13 mouse cellular contexts compared by ENCODE assay signal in the genomic region with DNA sequence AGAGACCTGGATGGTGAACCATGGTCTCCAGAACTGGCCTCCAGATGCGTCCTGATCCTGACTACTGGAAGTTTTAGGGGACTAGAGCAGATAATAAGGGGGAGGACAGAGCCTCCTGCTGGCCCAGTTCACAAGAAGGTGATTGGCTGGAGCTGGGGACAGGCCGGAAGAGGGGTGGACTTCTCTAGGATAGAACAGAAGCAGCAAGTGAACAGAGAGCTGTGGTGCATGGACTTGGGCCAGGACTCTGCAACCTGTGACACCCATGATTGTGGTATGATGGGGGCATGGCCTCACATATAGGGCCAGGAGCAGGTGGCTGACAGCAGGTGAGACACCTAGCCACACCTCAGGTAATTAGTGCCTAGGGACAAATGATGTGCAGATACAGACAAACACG. TPM values are rescaled to one million over a fixed set of nuclear protein-coding genes. Genes with fewer than 3 reads are reported as not detected.
A peak's percentile ranks its signal among the peaks of the same experiment; 100 is the strongest.
DNase-seq lines count a peak whose midpoint lies in the region; ATAC-seq and TF ChIP-seq lines count a peak whose summit lies in the region.
"Had no signal": no experiment of that assay in that cellular context is flagged by ENCODE, and none has a peak within 500 bp of the region (broad histone marks: within the 10 kb centered on the region; RNA-seq: fewer than 3 reads in every experiment).

No protein-coding gene starts in this region.

- no peak overlapping the region for H3K4me3 ChIP-seq in liver, embryonic 14.5 days (ENCODE audit: insufficient read depth in 1 of 2, low read depth in 2 of 2, low read length in 2 of 2)
- no peak overlapping the region for H3K4me3 ChIP-seq in neural tube, embryonic 15.5 days (replicated peaks)
- H3K4me3 ChIP-seq: forebrain, embryonic 15.5 days; heart, adult 2 months; neural tube, embryonic 12.5 days had no signal

- no peaks in the 10 kb centered on the region for H3K9me3 ChIP-seq in liver, embryonic 14.5 days (ENCODE audit: control insufficient read depth, low read length)
- no peaks in the 10 kb centered on the region for H3K9me3 ChIP-seq in neural tube, embryonic 15.5 days (replicated peaks)
- H3K9me3 ChIP-seq: forebrain, embryonic 15.5 days; neural tube, embryonic 12.5 days had no signal

- no peaks in the 10 kb centered on the region for H3K36me3 ChIP-seq in liver, embryonic 14.5 days (replicated peaks; ENCODE audit: control insufficient read depth, insufficient read depth, low read depth)
- H3K36me3 ChIP-seq in neural tube, embryonic 15.5 days = no peaks in the 10 kb centered on the region
- H3K36me3 ChIP-seq: forebrain, embryonic 15.5 days; neural tube, embryonic 12.5 days had no signal

- peaks cover 13 to 18% of the 10 kb centered on the region in 2 experiments for H3K4me1 ChIP-seq in liver, embryonic 14.5 days (replicated peaks; ENCODE audit: control insufficient read depth in 2 of 2, insufficient read depth in 2 of 2, low read length in 1 of 2)
- peaks cover 85% of the 10 kb centered on the region for H3K4me1 ChIP-seq in neural tube, embryonic 15.5 days

- DNase-seq in adrenal gland, postnatal 14 days = peak; percentile 49
- no peak for DNase-seq in adrenal gland, adult 8-10 months
- peak; percentile 31 for DNase-seq in brain, adult 2 months (ENCODE audit: low read depth, low spot score)
- no peak for DNase-seq in liver, embryonic 14.5 days (ENCODE audit: low read depth in 3 of 3, low spot score in 3 of 3)
- no peak for DNase-seq in spleen, postnatal 36 days (ENCODE audit: low spot score in 2 of 2)
- no peak for DNase-seq in ovary, postnatal 36 days (ENCODE audit: low spot score)
- DNase-seq: heart, adult 2 months; kidney, adult 2 months; spleen, adult 18-20 months had no signal

- H3K4me2 ChIP-seq in liver, embryonic 14.5 days (ENCODE audit: low read depth) = peak overlapping the region; percentile 29
- H3K4me2 ChIP-seq in neural tube, embryonic 15.5 days = no peak overlapping the region
- H3K4me2 ChIP-seq: forebrain, embryonic 15.5 days; neural tube, embryonic 12.5 days had no signal

- ATAC-seq in liver, embryonic 14.5 days (ENCODE audit: insufficient read depth) = no peak
- ATAC-seq in neural tube, embryonic 15.5 days (ENCODE audit: low FRiP score) = no peak
- no peak for ATAC-seq in erythroblast, adult 5-6 weeks (replicated peaks; ENCODE audit: low FRiP score, poor library complexity, severe bottlenecking)
- ATAC-seq: forebrain, embryonic 15.5 days had no signal

- TF ChIP-seq EP300 in liver, embryonic 14.5 days (IDR thresholded peaks at IDR 0.05; ENCODE audit: low read depth) = no peak

- no peak; the same call in 1 of the 2 replicates for TF ChIP-seq CTCF in liver, embryonic 14.5 days (IDR thresholded peaks at IDR 0.05; ENCODE audit: low read depth)

- WGBS in liver, embryonic 14.5 days (ENCODE audit: insufficient replicate concordance) = 53% methylated on average over 3 of the region's 3 CpGs
- WGBS in neural tube, embryonic 15.5 days = 53% methylated on average over 3 of the region's 3 CpGs

- H3K9ac ChIP-seq in liver, embryonic 14.5 days (replicated peaks) = no peak overlapping the region
- H3K9ac ChIP-seq in neural tube, embryonic 15.5 days (replicated peaks) = no peak overlapping the region
- H3K9ac ChIP-seq: forebrain, embryonic 15.5 days; neural tube, embryonic 12.5 days had no signal

- H3K27ac ChIP-seq in liver, embryonic 14.5 days = no peak overlapping the region; the same call in 1 of the 2 replicates
- H3K27ac ChIP-seq in neural tube, embryonic 15.5 days (replicated peaks) = peak overlapping the region; percentile 72
- H3K27ac ChIP-seq: heart, adult 2 months; neural tube, embryonic 12.5 days had no signal

- H3K27me3 ChIP-seq in liver, embryonic 14.5 days (ENCODE audit: control insufficient read depth, insufficient read depth, low read length) = no peaks in the 10 kb centered on the region
- H3K27me3 ChIP-seq in neural tube, embryonic 15.5 days (replicated peaks) = no peaks in the 10 kb centered on the region
- H3K27me3 ChIP-seq: forebrain, embryonic 15.5 days; neural tube, embryonic 12.5 days had no signal

RNA-seq across cellular contexts. Expression of a gene that starts 17.0 kb away (rescaled TPM):
- 39.4 and 43.0 TPM in 2 replicates for total RNA-seq in adrenal gland, postnatal 14 days (2021)
- total RNA-seq in adrenal gland, adult 8-10 months (2022) = 10 to 100 TPM; 42.0 to 53.5 (median 49.6) TPM
- polyA plus RNA-seq in liver, embryonic 14.5 days (2012; rRNA removed) = 3.9 and 5.0 TPM in 2 replicates
- 2.3 and 2.4 TPM in 2 replicates for polyA plus RNA-seq in liver, embryonic 14.5 days (2014; fragmentation: Nextera tagmentation; extraction: Ambion mirVana)
- 6.3 and 6.6 TPM in 2 replicates for polyA plus RNA-seq in neural tube, embryonic 15.5 days (2015; fragmentation: Nextera tagmentation; extraction: Ambion mirVana)
- total RNA-seq in erythroblast, adult 5-6 weeks (2015; ENCODE audit: low replicate concordance) = 9.4 and 10.2 TPM in 2 replicates
- total RNA-seq in erythroblast, adult 5-6 weeks (2017; ENCODE audit: low replicate concordance) = 3.9 and 5.6 TPM in 2 replicates

Comparison
In these comparisons a context has a peak if more than half of its experiments do, and no peak if none do; other contexts are left out.
1. DNase-seq: peak in adrenal gland, postnatal 14 days (single experiment) and brain, adult 2 months (single experiment); none in adrenal gland, adult 8-10 months (single experiment), liver, embryonic 14.5 days (0 of 3), spleen, postnatal 36 days (0 of 2) and ovary, postnatal 36 days (single experiment).